Mouse (Mus musculus) C2C12 (cell line): ENCODE measurements at regions not wholly inside any gene's neighbourhood (a gene's known extent, or its start where the extent isn't known, plus 50 kb on each side); places are given as distances from the start of the nearest gene placed in this dataset.

Experiments
- CEBPB ChIP-seq: IDR thresholded peaks from one replicate; pipeline ENCODE4 v1.6.1; 2011; ENCODE audit warnings: low read depth, mild to moderate bottlenecking, control low read depth, moderate library complexity
- CTCF ChIP-seq: IDR thresholded peaks from one replicate; pipeline ENCODE4 v1.5.1; 2011; ENCODE audit not compliant: control insufficient read depth, insufficient read depth, insufficient read length
- MAX ChIP-seq: IDR thresholded peaks from one replicate; pipeline ENCODE4 v1.6.1; 2011; ENCODE audit warnings: mild to moderate bottlenecking, control low read depth
- MYOD1 ChIP-seq: IDR thresholded peaks from one replicate; pipeline ENCODE4 v1.6.1; 2011; ENCODE audit warnings: low read depth; ENCODE audit not compliant: control insufficient read depth, insufficient read length
- MYOG ChIP-seq: IDR thresholded peaks from one replicate; pipeline ENCODE4 v1.6.1; 2011; ENCODE audit not compliant: control insufficient read depth, insufficient read length; ENCODE audit errors: extremely low read depth
- USF1 ChIP-seq: IDR thresholded peaks from one replicate; pipeline ENCODE4 v1.6.1; 2011; ENCODE audit warnings: low read depth, mild to moderate bottlenecking, control low read depth, moderate library complexity

DNA sequence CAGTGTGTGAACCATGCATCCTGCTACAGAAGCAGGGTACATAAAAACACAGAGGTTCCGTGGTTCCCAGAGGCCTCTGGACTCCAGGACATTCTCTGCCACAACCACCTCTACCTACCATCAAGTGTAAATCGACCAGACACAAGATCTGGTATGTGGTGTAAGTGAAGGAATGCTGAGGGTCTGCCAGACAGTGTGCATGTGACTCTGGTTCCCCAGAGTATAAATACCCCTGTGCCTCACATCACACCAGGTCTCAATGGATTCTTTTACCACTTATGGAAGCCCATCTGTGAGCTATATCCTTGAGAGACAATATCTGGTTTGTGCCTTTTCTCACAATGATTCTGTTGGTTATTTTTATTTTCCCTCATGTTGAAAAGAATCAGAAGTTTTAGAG is 563.0 kb downstream of the Pdcd6ip start:
- no peak for TF ChIP-seq CTCF
- TF ChIP-seq MYOD1 = no peak
- TF ChIP-seq MAX = no peak
- TF ChIP-seq USF1 = no peak
- no peak for TF ChIP-seq CEBPB
- no peak for TF ChIP-seq MYOG
